Mouse (Mus musculus): Measurements from ENCODE around the gene 4930518I15Rik. TPM values are rescaled to one million over a fixed set of nuclear protein-coding genes. Genes with fewer than 3 reads are reported as not detected.
A peak's percentile ranks its signal among the peaks of the same experiment; 100 is the strongest.
"Not testable (repeated sequence)": the region's sequence is repeated elsewhere in the genome, so short reads cannot be mapped to it uniquely, and the experiment has no call there.

4930518I15Rik gene
- polyA plus RNA-seq, 1 experiment from 2014 or later, result 1.8 TPM

- 66% methylated on average over 13 of the region's 13 CpGs for WGBS (ENCODE audit: insufficient replicate concordance)
- ATAC-seq; H3K4me3 ChIP-seq (ENCODE audit: low read depth, low read length); H3K9ac ChIP-seq (replicated peaks); H3K27me3 ChIP-seq (ENCODE audit: insufficient read depth, low read length); H3K9me3 ChIP-seq (ENCODE audit: low read length); H3K4me2 ChIP-seq (ENCODE audit: low read depth, low read length); DNase-seq; H3K27ac ChIP-seq (ENCODE audit: low read depth): not testable (repeated sequence)
- Histone ChIP-seq H3K4me1 (ENCODE audit: insufficient read depth) (peaks cover 22% of the 10 kb centered on the region), H3K36me3 (replicated peaks; ENCODE audit: insufficient read depth, low read length) (peaks cover 19% of the 10 kb centered on the region)
- TF ChIP-seq CTCF (IDR thresholded peaks at IDR 0.05; ENCODE audit: low read depth), result peak; percentile 57
Observed at GRCm38 (mm10) chr2:156853999-156854771, 3.6 kb downstream of the 4930518I15Rik start.

- ATAC-seq; H3K27me3 ChIP-seq (ENCODE audit: insufficient read depth, low read length); H3K9me3 ChIP-seq (ENCODE audit: low read length); H3K4me2 ChIP-seq (ENCODE audit: low read depth, low read length); H3K9ac ChIP-seq (replicated peaks); H3K27ac ChIP-seq (ENCODE audit: low read depth); H3K4me3 ChIP-seq (ENCODE audit: low read depth, low read length); DNase-seq: not testable (repeated sequence)
- H3K4me1 ChIP-seq (ENCODE audit: insufficient read depth), result peaks cover 22% of the 10 kb centered on the region
- peaks cover 17% of the 10 kb centered on the region for H3K36me3 ChIP-seq (replicated peaks; ENCODE audit: insufficient read depth, low read length)
- WGBS (ENCODE audit: insufficient replicate concordance), result 99% methylated on average over 7 of the region's 13 CpGs
Observed at GRCm38 (mm10) chr2:156853584-156853983, 4.2 kb downstream of the 4930518I15Rik start.

- ATAC-seq, result peak; percentile 96
- no peaks in the 10 kb centered on the region for H3K27me3 ChIP-seq (ENCODE audit: insufficient read depth, low read length)
- H3K9ac ChIP-seq (replicated peaks), result no peak overlapping the region
- peak; percentile 64 for DNase-seq
- H3K27ac ChIP-seq (ENCODE audit: low read depth), result peak overlapping the region; percentile 79
- peaks cover 21% of the 10 kb centered on the region for H3K4me1 ChIP-seq (ENCODE audit: insufficient read depth)
- H3K4me3 ChIP-seq (ENCODE audit: low read depth, low read length), result no peak overlapping the region
- TF ChIP-seq CTCF (IDR thresholded peaks at IDR 0.05; ENCODE audit: low read depth) (no peak), EP300 (IDR thresholded peaks at IDR 0.05; ENCODE audit: low read depth) (peak; percentile 87)
- H3K36me3 ChIP-seq (replicated peaks; ENCODE audit: insufficient read depth, low read length), result peaks cover 21% of the 10 kb centered on the region; the same call in 1 of the 2 replicates
- no peak overlapping the region for H3K4me2 ChIP-seq (ENCODE audit: low read depth, low read length)
- WGBS (ENCODE audit: insufficient replicate concordance), result 55% methylated on average over 5 of the region's 5 CpGs
- H3K9me3 ChIP-seq (ENCODE audit: low read length), result no peaks in the 10 kb centered on the region
Observed at GRCm38 (mm10) chr2:156850505-156850904, 7.2 kb downstream of the 4930518I15Rik start.

GRCm38 (mm10) chr2:156848526-156849182, 9.1 kb downstream of the 4930518I15Rik start:
- no peak overlapping the region for H3K4me2 ChIP-seq (ENCODE audit: low read depth, low read length)
- ATAC-seq, result no peak
- H3K27ac ChIP-seq (ENCODE audit: low read depth), result no peak overlapping the region
- no peak overlapping the region for H3K4me3 ChIP-seq (ENCODE audit: low read depth, low read length)
- 66% methylated on average over 6 of the region's 6 CpGs for WGBS (ENCODE audit: insufficient replicate concordance)
- H3K9ac ChIP-seq (replicated peaks), result no peak overlapping the region
- H3K4me1 ChIP-seq (ENCODE audit: insufficient read depth), result peaks cover 21% of the 10 kb centered on the region
- TF ChIP-seq CTCF (IDR thresholded peaks at IDR 0.05; ENCODE audit: low read depth), result no peak
- no peak for TF ChIP-seq EP300 (IDR thresholded peaks at IDR 0.05; ENCODE audit: low read depth)
- H3K36me3 ChIP-seq (replicated peaks; ENCODE audit: insufficient read depth, low read length), result peaks cover 21% of the 10 kb centered on the region; the same call in 1 of the 2 replicates
- no peaks in the 10 kb centered on the region for H3K9me3 ChIP-seq (ENCODE audit: low read length)
- no peaks in the 10 kb centered on the region for H3K27me3 ChIP-seq (ENCODE audit: insufficient read depth, low read length)
- no peak for DNase-seq

- WGBS (ENCODE audit: insufficient replicate concordance), result 81% methylated on average over 6 of the region's 6 CpGs
- peaks cover 21% of the 10 kb centered on the region; the same call in 1 of the 2 replicates for H3K36me3 ChIP-seq (replicated peaks; ENCODE audit: insufficient read depth, low read length)
Observed at GRCm38 (mm10) chr2:156847653-156848052, 10.1 kb downstream of the 4930518I15Rik start.

GRCm38 (mm10) chr2:156844715-156845114, 13.0 kb downstream of the 4930518I15Rik start:
- Histone ChIP-seq H3K4me1 (ENCODE audit: insufficient read depth) (peaks cover 23% of the 10 kb centered on the region), H3K36me3 (replicated peaks; ENCODE audit: insufficient read depth, low read length) (peaks cover 13% of the 10 kb centered on the region; the same call in 1 of the 2 replicates), H3K9me3 (ENCODE audit: low read length) (no peaks in the 10 kb centered on the region), H3K9ac (replicated peaks) (no peak overlapping the region), H3K4me3 (ENCODE audit: low read depth, low read length) (no peak overlapping the region), H3K27me3 (ENCODE audit: insufficient read depth, low read length) (no peaks in the 10 kb centered on the region), H3K27ac (ENCODE audit: low read depth) (no peak overlapping the region), H3K4me2 (ENCODE audit: low read depth, low read length) (no peak overlapping the region)
- TF ChIP-seq CTCF (IDR thresholded peaks at IDR 0.05; ENCODE audit: low read depth) (no peak), EP300 (IDR thresholded peaks at IDR 0.05; ENCODE audit: low read depth) (no peak)
- WGBS (ENCODE audit: insufficient replicate concordance), result 79% methylated on average over 10 of the region's 10 CpGs
- no peak for ATAC-seq
- no peak for DNase-seq

More at GRCm38 (mm10) chr2:156847653-156848052, 10.1 kb downstream of the 4930518I15Rik start:
- Histone ChIP-seq H3K9me3 (ENCODE audit: low read length) (no peaks in the 10 kb centered on the region), H3K27me3 (ENCODE audit: insufficient read depth, low read length) (no peaks in the 10 kb centered on the region), H3K9ac (replicated peaks) (no peak overlapping the region), H3K27ac (ENCODE audit: low read depth) (no peak overlapping the region), H3K4me1 (ENCODE audit: insufficient read depth) (peaks cover 22% of the 10 kb centered on the region), H3K4me3 (ENCODE audit: low read depth, low read length) (no peak overlapping the region), H3K4me2 (ENCODE audit: low read depth, low read length) (no peak overlapping the region)
- DNase-seq (no peak), ATAC-seq (no peak)
- TF ChIP-seq CTCF (IDR thresholded peaks at IDR 0.05; ENCODE audit: low read depth) (no peak), EP300 (IDR thresholded peaks at IDR 0.05; ENCODE audit: low read depth) (no peak)
